Mouse (Mus musculus): Measurements from ENCODE around the gene Ifna14.
"Not testable (repeated sequence)": the region's sequence is repeated elsewhere in the genome, so short reads cannot be mapped to it uniquely, and the experiment has no call there.

DNA sequence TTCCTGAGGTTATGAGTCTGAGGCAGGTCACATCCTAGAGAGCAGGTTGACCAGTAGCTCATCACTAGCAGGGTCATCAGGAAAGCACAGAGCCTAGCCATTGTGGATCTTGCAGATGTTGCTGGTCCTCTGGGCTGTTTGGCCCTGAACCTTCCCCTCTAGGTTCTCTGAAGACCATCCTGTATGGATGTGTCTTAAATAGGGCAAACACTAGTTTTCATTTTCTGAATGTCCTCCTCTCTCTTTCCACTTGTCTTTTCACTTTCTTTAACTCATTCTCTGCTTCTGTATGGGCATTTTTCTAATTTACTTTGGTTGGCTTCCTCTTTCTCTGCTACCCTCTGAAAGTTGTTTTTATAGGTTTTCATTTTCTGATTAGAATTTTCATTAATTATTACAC, 13.5 kb downstream of the Ifna14 start, which contains the start of gene Ifna15:
- not testable (repeated sequence) for TF ChIP-seq POLR2A (IDR thresholded peaks at IDR 0.05; ENCODE audit: low read depth, low read length); CTCF (IDR thresholded peaks at IDR 0.05; ENCODE audit: extremely low read depth, insufficient read length, insufficient replicate concordance, low read depth, low read length)

All from small intestine, adult 2 months (tissue).